Mouse (Mus musculus) T-helper 17 cell (primary cell): Measurements from ENCODE around the gene Srsf12.

Experiments
- in situ Hi-C, 2 experiments: fragments of 300-600 bp; cut with MboI, MseI; formaldehyde crosslinking; loops; 1 replicate in 1 of 2; 2 replicates in 1 of 2; pipeline ENCODE4 v1.15.1; 2025; ENCODE audit warnings: high pct_unique_total_duplicates in 2 of 2

Srsf12 gene

DNA sequence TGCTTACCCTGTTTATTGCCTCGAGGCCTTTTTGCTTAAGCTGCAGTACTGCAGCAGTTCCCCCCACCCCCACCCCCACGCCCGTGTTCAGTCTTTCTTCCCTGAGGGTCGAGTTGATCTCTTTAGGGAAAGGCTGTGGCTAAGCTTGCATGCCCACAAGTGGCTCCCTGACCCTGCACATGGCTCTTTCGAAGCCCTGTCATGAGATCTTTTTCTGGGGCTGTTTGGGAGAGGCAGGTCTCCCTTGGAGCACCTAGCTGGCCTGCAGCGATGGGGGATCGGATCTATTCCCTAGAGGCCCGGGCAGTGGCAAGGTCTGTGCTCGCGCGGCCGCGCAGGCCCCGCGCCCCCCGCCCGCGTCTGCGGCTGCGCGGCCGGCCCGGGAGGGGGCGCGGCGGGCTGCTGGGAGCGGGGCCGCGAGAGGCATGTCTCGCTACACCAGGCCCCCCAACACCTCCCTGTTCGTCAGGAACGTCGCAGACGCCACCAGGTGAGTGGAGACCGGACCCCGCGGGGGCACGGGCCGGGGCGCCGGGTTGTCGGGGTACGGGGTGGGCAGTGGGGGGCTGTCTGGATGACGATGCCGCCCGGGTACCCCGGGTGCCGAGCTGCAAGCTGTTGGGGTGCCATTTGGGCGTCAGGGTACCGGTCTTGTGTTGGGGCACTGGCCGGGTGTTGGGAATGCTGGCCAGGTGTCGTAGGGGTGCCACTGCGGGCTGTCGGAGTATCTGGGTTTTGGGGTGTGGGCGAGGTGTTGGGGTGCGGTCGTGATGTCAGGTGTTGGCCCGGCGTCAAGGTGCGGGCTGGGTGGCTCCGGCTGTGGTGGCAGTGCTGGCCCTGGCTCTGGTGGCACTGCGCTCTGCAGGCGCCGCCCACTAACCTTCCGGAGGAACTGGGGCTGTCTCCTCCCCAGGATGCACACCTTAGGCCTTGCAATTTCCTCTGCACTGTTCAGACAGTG is at the start of gene Srsf12:
Gene Srsf12, plus strand, starts transcription at position 111 of the 961 bp plus-strand sequence.
- in situ Hi-C loops = no loop called here

GRCm38 (mm10) chr4:33183477-33183876 is 25.3 kb upstream of the Srsf12 start:
- in situ Hi-C loops = no loop called here

DNA sequence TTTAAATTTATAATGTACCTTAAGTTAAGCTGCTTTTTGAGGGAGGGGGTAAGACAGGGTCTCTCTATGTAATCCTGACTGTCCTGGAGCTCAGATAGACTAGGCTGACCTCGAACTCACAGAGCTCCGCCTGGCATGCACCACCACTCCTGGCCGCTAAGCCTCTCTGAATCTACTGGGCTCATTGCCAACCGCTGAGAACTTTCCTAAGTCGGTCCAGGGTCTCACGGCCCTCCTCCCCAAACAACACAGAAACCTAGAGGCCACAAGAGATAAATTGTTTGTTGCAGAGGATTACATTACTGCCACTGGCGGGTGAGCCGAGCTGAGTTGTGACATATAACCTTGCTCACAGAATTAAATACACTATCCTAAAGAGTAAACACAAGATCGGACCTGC is 20.6 kb upstream of the Srsf12 start:
- in situ Hi-C loops = no loop called here

DNA sequence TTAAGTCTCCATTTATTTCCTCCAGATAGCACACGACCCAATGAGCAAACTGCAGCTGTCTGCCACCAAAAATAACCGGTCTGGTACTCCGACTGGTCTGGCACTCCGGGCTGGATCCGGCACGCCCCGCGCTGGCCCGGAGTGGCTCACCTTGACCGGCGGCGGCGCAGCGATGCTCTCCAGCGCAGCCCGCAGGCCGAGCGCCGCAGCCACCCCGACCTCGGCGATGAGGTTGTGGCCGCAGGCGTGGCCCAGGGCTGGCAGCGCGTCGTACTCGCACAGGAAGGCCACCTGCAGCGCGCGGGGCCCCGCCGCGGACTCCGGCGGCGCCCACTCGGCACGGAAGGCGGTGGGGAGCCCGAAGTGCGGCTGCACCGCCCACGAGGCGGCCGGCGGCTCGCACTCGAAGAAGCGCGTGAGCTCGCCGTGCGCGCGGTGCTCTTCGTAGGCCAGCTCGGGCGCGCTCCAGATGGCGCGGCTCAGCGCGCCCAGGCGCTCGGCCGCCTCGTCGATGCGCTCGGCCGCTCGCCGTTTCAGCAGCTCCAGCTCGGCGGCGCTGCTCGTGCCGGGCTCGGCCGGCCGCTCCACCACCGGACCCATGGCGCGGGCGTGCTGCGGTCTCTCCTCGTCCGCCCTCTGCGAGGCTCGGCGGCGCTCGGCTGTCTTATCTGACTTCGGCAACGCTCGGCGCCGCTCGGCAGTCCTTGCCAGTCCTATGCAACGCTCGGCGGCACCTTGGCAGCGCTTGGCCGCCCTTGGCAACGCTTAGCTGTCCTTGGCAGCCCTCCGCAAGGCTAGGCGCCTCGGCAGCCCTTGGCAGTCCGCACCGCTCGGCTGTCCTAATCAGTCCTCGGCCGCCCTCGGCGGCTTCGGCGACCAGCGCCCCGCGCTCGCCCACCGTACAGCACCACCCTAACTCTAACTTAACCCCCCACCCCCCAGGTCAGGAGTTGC is 19.7 kb upstream of the Srsf12 start:
- in situ Hi-C loops = no loop called here

DNA sequence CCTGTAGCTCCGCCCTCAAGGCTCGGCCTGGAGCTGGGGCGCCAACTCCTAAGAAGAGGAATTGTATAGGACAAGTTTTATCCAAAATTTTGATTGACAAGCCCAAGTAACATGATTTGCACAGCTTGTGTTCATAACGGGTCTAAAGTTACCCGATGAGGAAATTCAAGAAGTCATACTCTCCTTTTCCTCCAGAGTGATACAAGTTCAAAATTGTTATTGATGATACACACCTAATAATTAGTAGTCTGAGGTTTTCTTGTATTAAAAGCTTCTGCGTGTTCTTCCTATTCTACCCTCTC is 19.1 kb upstream of the Srsf12 start, which contains the start of gene Pm20d2:
Gene Pm20d2, minus strand, starts transcription at position 3 of the 302 bp plus-strand sequence.
- in situ Hi-C loops = no loop called here

DNA sequence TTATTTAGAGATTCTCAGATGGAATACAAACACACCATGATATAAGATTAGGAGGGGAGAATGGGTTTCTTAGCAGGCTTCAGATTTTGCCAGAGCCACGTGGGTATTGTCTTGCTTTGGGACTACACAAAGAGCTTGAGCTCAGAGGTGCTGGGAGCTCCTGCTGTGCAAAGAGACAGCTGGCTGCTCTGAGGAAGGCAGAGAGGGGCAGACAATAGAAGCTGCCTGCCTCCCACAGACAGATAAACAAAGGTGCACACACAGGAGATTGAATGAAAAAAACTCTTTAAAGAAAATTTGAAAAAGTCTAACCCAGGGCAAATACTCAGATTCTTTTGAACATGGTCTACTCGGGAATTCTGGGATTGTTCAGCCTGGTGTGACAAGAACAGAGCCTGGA is 10.7 kb upstream of the Srsf12 start:
- in situ Hi-C loops = no loop called here

GRCm38 (mm10) chr4:33204682-33205081 is 4.1 kb upstream of the Srsf12 start:
- in situ Hi-C loops = loop anchor here (5.0 kb wide), 2 partner anchors 47 to 93 kb away; no protein-coding TSS in a partner anchor

GRCm38 (mm10) chr4:33207551-33207950 is 1.2 kb upstream of the Srsf12 start:
- in situ Hi-C loops = no loop called here

DNA sequence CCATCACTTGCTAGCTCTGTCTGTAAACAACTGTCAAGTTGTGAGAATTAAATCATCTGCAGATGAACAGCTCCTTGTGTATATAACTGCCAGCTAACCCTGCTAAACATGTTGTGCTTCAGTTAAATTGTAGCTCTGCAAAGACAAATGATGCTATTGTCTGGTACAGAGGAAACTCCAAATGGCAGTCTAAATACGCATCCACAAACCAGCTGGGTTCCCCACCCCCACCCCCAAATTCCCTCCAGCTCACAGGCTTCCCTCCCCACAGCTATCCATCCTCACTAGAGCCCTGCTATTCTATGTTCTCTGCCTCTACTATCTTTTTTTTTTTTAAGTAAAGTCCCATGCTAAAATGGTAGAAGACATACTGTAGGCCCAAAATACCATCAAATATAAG is 13.1 kb downstream of the Srsf12 start:
- in situ Hi-C loops = no loop called here

DNA sequence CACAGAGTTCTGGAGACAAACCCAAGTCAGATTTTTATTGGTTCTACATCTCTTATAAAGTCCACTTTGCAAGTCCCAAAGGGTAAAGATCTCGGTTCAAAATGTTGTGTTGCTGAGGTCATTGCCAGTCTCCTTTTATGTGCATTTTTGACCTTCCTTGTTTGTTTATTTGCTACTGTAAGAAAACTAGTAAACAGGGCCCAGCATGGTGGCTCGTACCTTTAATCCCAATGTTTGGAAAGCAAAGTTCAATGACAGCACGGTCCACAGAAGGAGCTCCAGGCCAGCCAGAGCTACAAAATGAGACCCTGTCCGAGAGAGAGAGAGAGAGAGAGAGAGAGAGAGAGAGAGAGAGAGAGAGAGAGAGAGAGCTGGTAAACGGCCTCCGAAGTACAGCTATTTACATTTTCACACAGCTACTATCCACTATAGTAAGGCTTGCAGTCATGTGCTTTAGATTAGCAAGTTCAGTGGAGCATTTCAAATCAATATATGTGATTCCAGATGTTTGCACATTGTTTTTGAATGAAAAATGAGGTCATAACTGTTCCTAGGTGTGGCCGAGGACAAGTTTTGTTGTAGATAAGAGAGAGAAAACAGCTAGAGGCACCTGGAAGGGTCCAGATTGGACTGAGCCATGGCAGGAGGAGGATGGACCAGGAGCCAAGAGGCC is 15.3 kb downstream of the Srsf12 start:
- in situ Hi-C loops = no loop called here

DNA sequence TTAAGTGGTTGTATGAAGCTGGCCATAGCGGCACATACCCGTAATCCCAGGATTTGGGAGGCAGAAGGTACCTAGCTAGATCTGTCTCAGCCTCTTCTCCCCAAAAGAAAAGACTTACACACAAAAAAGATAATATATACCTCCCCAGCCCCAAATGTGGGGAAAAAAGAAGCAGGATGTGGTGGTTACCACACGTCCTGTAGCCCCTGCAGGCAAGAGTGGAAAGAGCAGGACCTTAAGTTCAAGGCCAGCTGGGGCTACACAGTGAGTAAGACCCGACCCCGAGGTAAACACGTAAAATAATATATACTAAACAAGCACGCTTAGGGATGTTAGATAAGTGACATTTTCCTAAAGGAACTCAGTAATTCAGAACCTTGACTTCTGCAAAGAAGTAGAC is 18.4 kb downstream of the Srsf12 start:
- in situ Hi-C loops = no loop called here

GRCm38 (mm10) chr4:33229639-33230038 is 20.8 kb downstream of the Srsf12 start:
- in situ Hi-C loops = no loop called here

DNA sequence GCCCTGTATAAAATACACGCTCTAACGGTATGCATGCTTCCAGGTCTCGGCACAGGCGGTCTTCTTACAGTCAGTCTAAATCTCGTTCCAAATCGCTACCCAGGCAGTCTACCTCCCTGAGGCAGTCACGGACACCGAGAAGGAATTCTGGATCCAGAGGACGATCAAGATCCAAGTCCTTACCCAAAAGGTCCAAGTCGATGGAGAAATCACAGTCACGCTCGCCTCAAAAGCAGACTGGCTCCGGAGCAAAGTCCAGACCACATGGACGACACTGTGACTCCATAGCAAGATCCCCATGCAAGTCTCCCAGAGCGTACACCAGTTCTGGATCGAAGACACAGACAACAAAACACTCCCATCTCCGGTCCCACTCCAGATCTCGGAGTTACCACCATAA is 22.1 kb downstream of the Srsf12 start:
- in situ Hi-C loops = no loop called here

GRCm38 (mm10) chr4:33242536-33242935 is 33.7 kb downstream of the Srsf12 start:
- in situ Hi-C loops = no loop called here

GRCm38 (mm10) chr4:33243016-33243758 is 34.4 kb downstream of the Srsf12 start:
- in situ Hi-C loops = no loop called here

- in situ Hi-C loops = no loop called here
These were observed 35.1 kb downstream of the Srsf12 start for GRCm38 (mm10) chr4:33243921-33244320.

- in situ Hi-C loops = loop anchor here in 1 of 2 experiments (5.0 kb wide), 1 partner anchor 341 kb away; no protein-coding TSS in a partner anchor
These were observed 37.1 kb downstream of the Srsf12 start for GRCm38 (mm10) chr4:33245853-33246395.

DNA sequence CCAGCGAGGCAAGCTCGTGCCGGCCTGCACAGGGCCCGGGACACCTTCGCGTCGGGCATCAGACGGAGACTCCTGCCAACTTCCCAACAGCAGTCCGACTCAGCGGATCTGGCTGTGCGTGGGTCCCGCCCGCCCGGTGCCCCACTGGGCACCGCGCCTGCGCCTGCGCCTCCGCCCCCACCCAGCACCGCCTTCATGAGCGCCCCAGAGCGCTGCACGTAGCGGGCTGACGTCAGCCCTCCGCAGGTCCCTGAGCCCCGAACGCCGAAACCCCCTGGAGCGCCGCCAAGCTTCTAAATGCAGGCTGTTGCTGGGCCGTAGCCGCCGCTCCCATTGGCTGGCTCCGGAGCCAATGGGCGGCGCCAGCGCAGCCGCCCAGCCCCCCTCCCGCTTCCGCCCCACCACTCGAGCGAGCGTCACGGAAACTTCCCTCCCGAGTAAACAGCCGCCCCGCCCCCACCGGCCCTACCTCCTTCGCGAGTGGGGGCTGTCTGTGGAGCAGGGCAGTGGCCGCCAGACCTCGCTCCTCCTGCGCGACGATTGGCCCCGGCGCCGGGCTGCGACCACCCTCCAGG is 38.8 kb downstream of the Srsf12 start:
- in situ Hi-C loops = loop anchor here in 1 of 2 experiments (5.0 kb wide), 1 partner anchor 340 kb away; no protein-coding TSS in a partner anchor

GRCm38 (mm10) chr4:33248062-33248889 is 39.5 kb downstream of the Srsf12 start:
- in situ Hi-C loops = loop anchor here in 1 of 2 experiments (5.0 kb wide), 1 partner anchor 339 kb away; no protein-coding TSS in a partner anchor
